Mouse (Mus musculus) hindbrain, embryonic 16.5 days (tissue): Measurements from ENCODE around the gene Pmvk. TPM values are rescaled to one million over a fixed set of nuclear protein-coding genes. Genes with fewer than 3 reads are reported as not detected.
A peak's percentile ranks its signal among the peaks of the same experiment; 100 is the strongest.

Experiments
- ATAC-seq: fragments of 200-750 bp; cut with Nextera tagmentation; 2 replicates; pipeline ENCODE4 v1.8.0; 2017; ENCODE audit warnings: moderate TSS enrichment, moderate library complexity
- H3K27ac ChIP-seq: fragments of 300-500 bp; sonication (generic); 2 replicates; pipeline ENCODE4 v1.5.1; 2014; ENCODE audit warnings: low read depth, mild to moderate bottlenecking, control low read depth, low read length, moderate library complexity
- H3K27me3 ChIP-seq: fragments of 300-500 bp; sonication (generic); replicated peaks from 2 replicates; pipeline ENCODE4 v1.6.1; 2014; ENCODE audit warnings: low read length; ENCODE audit not compliant: control insufficient read depth, insufficient read depth
- H3K36me3 ChIP-seq: fragments of 300-500 bp; sonication (generic); 2 replicates; pipeline ENCODE4 v1.6.1; 2014; ENCODE audit warnings: mild to moderate bottlenecking, low read length, moderate library complexity, mixed read lengths; ENCODE audit not compliant: control insufficient read depth, insufficient read depth
- H3K4me1 ChIP-seq: fragments of 300-500 bp; sonication (generic); 2 replicates; pipeline ENCODE4 v1.6.1; 2014; ENCODE audit warnings: low read depth, low read length; ENCODE audit not compliant: control insufficient read depth, insufficient read depth
- H3K4me2 ChIP-seq: fragments of 300-500 bp; sonication (generic); 2 replicates; pipeline ENCODE4 v1.6.1; 2014; ENCODE audit warnings: mild to moderate bottlenecking, low read length, control low read depth, moderate library complexity
- H3K4me3 ChIP-seq: fragments of 300-500 bp; sonication (generic); 2 replicates; pipeline ENCODE4 v1.5.1; 2014; ENCODE audit warnings: mild to moderate bottlenecking, low read length, control low read depth, moderate library complexity
- H3K9ac ChIP-seq: fragments of 300-500 bp; sonication (generic); 2 replicates; pipeline ENCODE4 v1.6.1; 2014; ENCODE audit warnings: low read depth, mild to moderate bottlenecking, control low read depth, low read length, moderate library complexity
- H3K9me3 ChIP-seq: fragments of 300-500 bp; sonication (generic); 2 replicates; pipeline ENCODE4 v1.6.1; 2014; ENCODE audit warnings: mild to moderate bottlenecking, low read length, moderate library complexity; ENCODE audit not compliant: control insufficient read depth
- WGBS: fragments of 180-500 bp; shearing (Covaris S2); extraction: QIAGEN DNeasy Blood & Tissue Kit; methylation state at CpG from one replicate; pipeline ENCODE4 v1.1.7; 2014; 5-methylcytosine and 5-hydroxymethylcytosine counted together
- polyA plus RNA-seq: library from polyadenylated mRNA; unstranded; fragments of >200 nt; fragmentation: Nextera tagmentation; extraction: Ambion mirVana; gene quantifications from 2 replicates; pipeline ENCODE4 v1.2.1, GENCODE M21; 2015

The Pmvk gene
- polyA plus RNA-seq, 1 experiment from 2014 or later: 156 TPM

DNA sequence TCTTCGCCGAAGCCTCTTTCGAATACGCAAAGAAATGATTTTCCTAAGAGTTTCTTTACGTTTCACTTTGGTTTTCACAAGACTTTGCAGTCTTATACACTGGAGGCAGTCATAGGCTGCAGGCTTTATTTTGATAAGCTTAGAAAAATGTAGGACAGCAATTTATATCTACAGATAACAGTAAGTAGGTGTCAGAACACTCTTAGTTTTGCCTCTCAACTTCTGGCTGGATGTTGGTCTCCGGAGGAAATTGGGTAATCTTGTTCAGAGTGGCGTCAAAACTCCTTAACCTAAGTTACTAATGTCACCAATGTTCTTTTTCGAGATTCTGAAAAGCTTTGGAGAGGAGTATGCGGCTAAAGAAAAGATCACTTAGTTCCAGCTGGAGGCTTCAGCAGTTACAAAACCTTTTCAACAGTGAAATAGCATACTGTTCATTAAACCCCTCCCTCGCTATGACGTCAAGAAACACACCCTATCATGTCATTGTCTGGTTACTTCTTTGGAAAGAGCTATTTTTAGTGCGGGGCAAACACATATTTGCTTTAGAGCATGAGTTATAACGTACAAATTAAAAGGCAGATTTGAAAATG is 4.1 kb downstream of the Pmvk start:
- no peaks in the 10 kb centered on the region for H3K27me3 ChIP-seq
- no peaks in the 10 kb centered on the region for H3K9me3 ChIP-seq
- H3K4me1 ChIP-seq: peaks cover 11% of the 10 kb centered on the region
- 45% methylated on average over 13 of the region's 13 CpGs for WGBS
- H3K36me3 ChIP-seq: no peaks in the 10 kb centered on the region
- peak; percentile 61 for ATAC-seq
- peak overlapping the region; percentile 80; the same call in 1 of the 2 replicates for H3K27ac ChIP-seq
- no peak overlapping the region; the same call in 1 of the 2 replicates for H3K9ac ChIP-seq
- H3K4me2 ChIP-seq: peak overlapping the region; percentile 56
- peak overlapping the region; percentile 51 for H3K4me3 ChIP-seq

GRCm38 (mm10) chr3:89458965-89459807 is 4.8 kb downstream of the Pmvk start:
- peak; percentile 91 for ATAC-seq
- Histone ChIP-seq H3K4me3 (peak overlapping the region; percentile 51), H3K27ac (peak overlapping the region; percentile 80), H3K36me3 (no peaks in the 10 kb centered on the region), H3K9ac (peak overlapping the region; percentile 77), H3K4me2 (peak overlapping the region; percentile 56), H3K9me3 (no peaks in the 10 kb centered on the region), H3K4me1 (peaks cover 11% of the 10 kb centered on the region), H3K27me3 (no peaks in the 10 kb centered on the region)
- WGBS: under 1% methylated on average over 32 of the region's 36 CpGs

GRCm38 (mm10) chr3:89468268-89468667 is 13.9 kb downstream of the Pmvk start:
- H3K9ac ChIP-seq: no peak overlapping the region
- no peaks in the 10 kb centered on the region for H3K9me3 ChIP-seq
- H3K27ac ChIP-seq: no peak overlapping the region
- no peak overlapping the region for H3K4me2 ChIP-seq
- no peak for ATAC-seq
- H3K4me3 ChIP-seq: no peak overlapping the region
- peaks cover 9% of the 10 kb centered on the region for H3K36me3 ChIP-seq
- 55% methylated on average over 4 of the region's 4 CpGs for WGBS
- no peaks in the 10 kb centered on the region for H3K4me1 ChIP-seq
- H3K27me3 ChIP-seq: no peaks in the 10 kb centered on the region

DNA sequence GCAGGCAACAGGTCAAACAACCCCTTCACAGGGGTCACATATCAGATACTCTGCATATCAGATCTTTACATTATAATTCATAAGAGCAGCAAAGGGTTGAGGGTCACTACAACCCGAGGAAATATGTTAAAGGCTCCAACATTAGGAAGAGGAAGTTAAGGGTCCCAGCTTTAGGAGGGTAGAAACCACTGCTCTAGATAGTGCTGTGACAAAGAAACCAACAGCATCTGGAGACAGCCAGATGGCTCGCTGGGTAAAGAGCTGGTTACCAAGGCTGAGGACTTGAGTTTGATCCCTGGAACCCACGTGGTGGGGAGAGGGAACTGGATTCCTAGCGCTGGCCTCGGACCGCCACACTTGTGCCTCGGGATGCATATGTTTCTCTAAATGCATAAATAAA is 17.9 kb downstream of the Pmvk start:
- no peaks in the 10 kb centered on the region for H3K27me3 ChIP-seq
- ATAC-seq: no peak
- H3K4me1 ChIP-seq: no peaks in the 10 kb centered on the region
- H3K9me3 ChIP-seq: no peaks in the 10 kb centered on the region
- H3K27ac ChIP-seq: no peak overlapping the region
- H3K9ac ChIP-seq: no peak overlapping the region
- H3K4me3 ChIP-seq: no peak overlapping the region
- H3K4me2 ChIP-seq: no peak overlapping the region
- H3K36me3 ChIP-seq: peaks cover 9% of the 10 kb centered on the region
- 80% methylated on average over 7 of the region's 7 CpGs for WGBS

- Histone ChIP-seq H3K4me3 (no peak overlapping the region), H3K27me3 (no peaks in the 10 kb centered on the region), H3K9ac (no peak overlapping the region), H3K36me3 (no peaks in the 10 kb centered on the region), H3K4me2 (no peak overlapping the region), H3K9me3 (no peaks in the 10 kb centered on the region), H3K4me1 (no peaks in the 10 kb centered on the region), H3K27ac (no peak overlapping the region)
- WGBS: 71% methylated on average over 6 of the region's 6 CpGs
- ATAC-seq: no peak
Observed at GRCm38 (mm10) chr3:89473838-89474237, 19.5 kb downstream of the Pmvk start.

GRCm38 (mm10) chr3:89479055-89479454 is 24.7 kb downstream of the Pmvk start:
- no peaks in the 10 kb centered on the region for H3K36me3 ChIP-seq
- no peaks in the 10 kb centered on the region for H3K9me3 ChIP-seq
- H3K27ac ChIP-seq: no peak overlapping the region
- ATAC-seq: no peak
- no peak overlapping the region for H3K9ac ChIP-seq
- H3K4me1 ChIP-seq: no peaks in the 10 kb centered on the region
- H3K4me2 ChIP-seq: no peak overlapping the region
- no peak overlapping the region for H3K4me3 ChIP-seq
- 79% methylated on average over 6 of the region's 6 CpGs for WGBS
- no peaks in the 10 kb centered on the region for H3K27me3 ChIP-seq

GRCm38 (mm10) chr3:89481488-89481887 is 27.1 kb downstream of the Pmvk start:
- no peak overlapping the region for H3K9ac ChIP-seq
- no peak overlapping the region for H3K27ac ChIP-seq
- no peaks in the 10 kb centered on the region for H3K36me3 ChIP-seq
- WGBS: 33% methylated on average over 2 of the region's 2 CpGs
- H3K4me2 ChIP-seq: no peak overlapping the region
- no peaks in the 10 kb centered on the region for H3K27me3 ChIP-seq
- H3K4me1 ChIP-seq: no peaks in the 10 kb centered on the region; the same call in 1 of the 2 replicates
- H3K9me3 ChIP-seq: no peaks in the 10 kb centered on the region
- H3K4me3 ChIP-seq: no peak overlapping the region
- no peak for ATAC-seq

DNA sequence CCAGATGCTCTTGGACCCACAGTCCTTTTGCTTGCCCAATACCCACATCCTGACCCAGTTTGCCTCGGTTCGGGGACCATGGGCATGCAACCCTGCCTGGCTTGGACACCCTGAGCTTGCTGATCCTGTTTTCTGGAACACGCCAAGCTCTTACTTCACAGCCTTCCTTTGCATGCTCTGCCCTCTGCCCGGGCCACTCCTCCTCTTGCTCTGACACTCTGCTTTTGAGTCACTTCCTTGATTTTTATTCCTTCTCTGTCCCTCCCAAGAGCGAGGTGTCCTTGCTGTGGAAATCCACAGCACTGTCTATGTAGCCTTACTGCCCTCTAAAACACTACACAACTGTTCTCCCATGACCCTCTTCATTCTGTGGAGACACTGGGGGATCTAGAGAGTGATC is 27.9 kb downstream of the Pmvk start:
- Histone ChIP-seq H3K4me2 (no peak overlapping the region), H3K36me3 (no peaks in the 10 kb centered on the region), H3K9me3 (no peaks in the 10 kb centered on the region), H3K4me1 (no peaks in the 10 kb centered on the region; the same call in 1 of the 2 replicates), H3K27ac (no peak overlapping the region), H3K27me3 (no peaks in the 10 kb centered on the region), H3K9ac (no peak overlapping the region), H3K4me3 (no peak overlapping the region)
- 91% methylated on average over 5 of the region's 5 CpGs for WGBS
- no peak for ATAC-seq

DNA sequence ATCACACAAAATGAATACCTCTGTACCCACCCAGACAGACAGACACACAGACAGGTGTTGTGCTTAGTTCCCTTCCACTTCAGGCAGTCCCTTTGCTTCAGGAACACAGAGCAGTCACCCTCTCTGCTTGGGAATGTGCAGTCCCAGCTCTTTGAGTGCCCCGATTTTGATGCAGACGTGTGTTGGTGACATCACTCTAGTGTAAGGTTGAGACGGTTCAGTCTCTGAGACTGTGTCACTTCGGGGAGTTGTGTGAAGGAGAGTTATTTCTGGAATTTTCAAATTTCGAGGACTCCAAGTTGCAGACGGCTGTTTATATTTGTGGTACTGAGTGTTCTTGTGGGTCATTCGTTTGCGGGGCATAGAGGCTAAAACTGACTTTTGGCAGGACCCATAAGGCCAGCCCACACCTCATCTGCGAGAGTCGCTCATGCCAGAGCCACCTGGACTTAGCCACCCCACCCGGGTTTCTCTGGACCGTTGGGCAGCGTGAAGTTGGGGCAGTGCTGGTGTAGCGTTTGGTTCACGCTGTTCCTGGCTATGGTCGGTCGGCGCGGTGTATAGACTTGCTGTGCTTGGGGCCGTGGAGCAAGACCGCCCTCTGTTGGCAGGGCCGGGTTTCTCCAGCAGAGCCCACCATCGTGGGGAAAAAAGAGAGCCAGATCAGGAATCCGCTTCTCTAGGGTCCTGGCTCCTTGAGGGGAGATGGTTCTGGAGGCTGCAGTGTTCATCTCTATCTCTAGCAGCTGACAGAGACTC is 30.6 kb downstream of the Pmvk start:
- no peaks in the 10 kb centered on the region; the same call in 1 of the 2 replicates for H3K4me1 ChIP-seq
- no peak overlapping the region for H3K27ac ChIP-seq
- no peaks in the 10 kb centered on the region for H3K36me3 ChIP-seq
- no peaks in the 10 kb centered on the region for H3K27me3 ChIP-seq
- ATAC-seq: peak; percentile 56; the same call in 1 of the 2 replicates
- no peak overlapping the region for H3K4me3 ChIP-seq
- peak overlapping the region; percentile 4; the same call in 1 of the 2 replicates for H3K9ac ChIP-seq
- 18% methylated on average over 24 of the region's 24 CpGs for WGBS
- H3K4me2 ChIP-seq: peak overlapping the region; percentile 14; the same call in 1 of the 2 replicates
- H3K9me3 ChIP-seq: no peaks in the 10 kb centered on the region
